Mouse (Mus musculus): ENCODE results near the gene Usp47. TPM values are rescaled to one million over a fixed set of nuclear protein-coding genes. Genes with fewer than 3 reads are reported as not detected.
A peak's percentile ranks its signal among the peaks of the same experiment; 100 is the strongest.

The Usp47 gene
- 69.9 and 79.4 TPM in 2 replicates for polyA plus RNA-seq (2016; fragmentation: Nextera tagmentation; extraction: Ambion mirVana)

- Histone ChIP-seq H3K4me1 (peaks cover 41% of the 10 kb centered on the region), H3K27me3 (ENCODE audit: insufficient read depth, poor library complexity, severe bottlenecking) (no peaks in the 10 kb centered on the region), H3K36me3 (no peaks in the 10 kb centered on the region), H3K27ac (peak within 1 kb of the TSS; percentile 100), H3K9me3 (no peaks in the 10 kb centered on the region), H3K4me3 (peak within 1 kb of the TSS; percentile 99)
- peak; percentile 92 for DNase-seq (ENCODE audit: low spot score)
- WGBS = 2% methylated on average over 54 of the region's 54 CpGs
Measured at GRCm38 (mm10) chr7:112023150-112023600, at the start of gene Usp47. Usp47 (plus strand) TSS chr7:112023504.

DNA sequence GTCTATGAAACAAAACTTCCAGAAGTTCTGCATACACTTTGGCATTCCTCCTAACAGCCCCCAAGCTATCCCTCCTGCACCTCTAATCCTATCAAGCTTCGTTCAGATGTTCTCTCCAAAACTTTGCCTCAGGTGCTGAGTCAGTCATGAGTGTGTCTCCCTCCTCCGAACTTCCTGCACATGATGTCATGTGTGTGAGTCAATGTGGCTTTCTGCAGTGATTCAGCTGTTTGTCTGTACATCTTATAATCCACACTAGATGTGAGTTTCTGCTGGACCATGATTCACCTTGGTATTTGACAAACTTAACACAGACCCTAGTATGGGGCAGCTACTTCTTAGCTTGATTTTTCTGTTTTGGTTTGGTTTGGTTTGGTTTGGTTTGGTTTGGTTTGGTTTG lies 46.9 kb upstream of the Usp47 start:
- Histone ChIP-seq H3K27me3 (ENCODE audit: insufficient read depth, poor library complexity, severe bottlenecking) (no peaks in the 10 kb centered on the region), H3K4me1 (peaks cover 10% of the 10 kb centered on the region; the same call in 1 of the 2 replicates), H3K27ac (no peak overlapping the region), H3K4me3 (no peak overlapping the region), H3K36me3 (no peaks in the 10 kb centered on the region), H3K9me3 (no peaks in the 10 kb centered on the region)
- no peak for DNase-seq (ENCODE audit: low spot score)
- WGBS = 68% methylated on average over 2 of the region's 2 CpGs

GRCm38 (mm10) chr7:111977871-111978270 lies 45.4 kb upstream of the Usp47 start:
- peaks cover 10% of the 10 kb centered on the region; the same call in 1 of the 2 replicates for H3K4me1 ChIP-seq
- H3K36me3 ChIP-seq = no peaks in the 10 kb centered on the region
- H3K9me3 ChIP-seq = no peaks in the 10 kb centered on the region
- DNase-seq (ENCODE audit: low spot score) = no peak
- no peak overlapping the region for H3K4me3 ChIP-seq
- no peak overlapping the region for H3K27ac ChIP-seq
- no peaks in the 10 kb centered on the region for H3K27me3 ChIP-seq (ENCODE audit: insufficient read depth, poor library complexity, severe bottlenecking)
- 56% methylated on average over 3 of the region's 3 CpGs for WGBS

- Histone ChIP-seq H3K4me1 (peaks cover under 1% of the 10 kb centered on the region; the same call in 1 of the 2 replicates), H3K9me3 (no peaks in the 10 kb centered on the region), H3K27ac (no peak overlapping the region), H3K36me3 (no peaks in the 10 kb centered on the region), H3K4me3 (no peak overlapping the region), H3K27me3 (ENCODE audit: insufficient read depth, poor library complexity, severe bottlenecking) (no peaks in the 10 kb centered on the region)
- DNase-seq (ENCODE audit: low spot score) = peak; percentile 59
- WGBS = 91% methylated on average over 15 of the region's 15 CpGs
Measured at GRCm38 (mm10) chr7:111982296-111982695, 41.0 kb upstream of the Usp47 start.

GRCm38 (mm10) chr7:111984530-111984929 lies 38.8 kb upstream of the Usp47 start:
- no peak overlapping the region for H3K4me3 ChIP-seq
- H3K27me3 ChIP-seq (ENCODE audit: insufficient read depth, poor library complexity, severe bottlenecking) = no peaks in the 10 kb centered on the region
- no peaks in the 10 kb centered on the region for H3K36me3 ChIP-seq
- peak; percentile 31 for DNase-seq (ENCODE audit: low spot score)
- 88% methylated on average over 3 of the region's 3 CpGs for WGBS
- no peaks in the 10 kb centered on the region for H3K4me1 ChIP-seq
- H3K9me3 ChIP-seq = no peaks in the 10 kb centered on the region
- no peak overlapping the region for H3K27ac ChIP-seq

GRCm38 (mm10) chr7:111985266-111985665 lies 38.0 kb upstream of the Usp47 start:
- DNase-seq (ENCODE audit: low spot score) = peak; percentile 60
- Histone ChIP-seq H3K4me3 (no peak overlapping the region), H3K36me3 (no peaks in the 10 kb centered on the region), H3K27me3 (ENCODE audit: insufficient read depth, poor library complexity, severe bottlenecking) (no peaks in the 10 kb centered on the region), H3K4me1 (no peaks in the 10 kb centered on the region), H3K9me3 (no peaks in the 10 kb centered on the region), H3K27ac (no peak overlapping the region)
- 74% methylated on average over 4 of the region's 4 CpGs for WGBS

- Histone ChIP-seq H3K27me3 (ENCODE audit: insufficient read depth, poor library complexity, severe bottlenecking) (no peaks in the 10 kb centered on the region), H3K36me3 (no peaks in the 10 kb centered on the region), H3K4me3 (no peak overlapping the region), H3K4me1 (no peaks in the 10 kb centered on the region), H3K27ac (no peak overlapping the region), H3K9me3 (no peaks in the 10 kb centered on the region)
- WGBS = 82% methylated on average over 3 of the region's 3 CpGs
- peak; percentile 70 for DNase-seq (ENCODE audit: low spot score)
Measured at GRCm38 (mm10) chr7:111986906-111987305, 36.4 kb upstream of the Usp47 start.

DNA sequence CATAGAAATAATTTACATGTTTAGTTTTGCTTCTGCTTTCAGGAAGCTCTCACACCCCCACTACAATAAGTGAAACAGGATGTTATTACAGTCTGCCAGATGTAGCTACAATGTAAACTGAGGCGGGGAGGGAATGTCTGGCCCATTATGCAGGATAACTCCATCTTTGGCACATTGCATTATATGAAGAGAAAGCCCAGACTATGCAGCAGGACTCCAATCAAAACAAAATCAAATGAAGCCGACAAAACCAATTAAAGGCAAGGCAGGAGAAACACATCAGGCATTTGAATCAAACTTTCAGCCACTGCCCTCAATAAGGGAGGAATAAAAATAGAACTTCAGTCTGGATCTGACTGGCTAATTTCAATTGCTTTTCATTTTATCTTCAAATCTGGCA lies 25.9 kb upstream of the Usp47 start:
- H3K27me3 ChIP-seq (ENCODE audit: insufficient read depth, poor library complexity, severe bottlenecking) = no peaks in the 10 kb centered on the region
- no peak overlapping the region for H3K4me3 ChIP-seq
- no peak overlapping the region for H3K27ac ChIP-seq
- no peak for DNase-seq (ENCODE audit: low spot score)
- WGBS = 73% methylated on average over 2 of the region's 2 CpGs
- no peaks in the 10 kb centered on the region for H3K9me3 ChIP-seq
- H3K36me3 ChIP-seq = no peaks in the 10 kb centered on the region
- no peaks in the 10 kb centered on the region; the same call in 1 of the 2 replicates for H3K4me1 ChIP-seq

GRCm38 (mm10) chr7:111998446-111999004 lies 24.8 kb upstream of the Usp47 start:
- no peaks in the 10 kb centered on the region for H3K27me3 ChIP-seq (ENCODE audit: insufficient read depth, poor library complexity, severe bottlenecking)
- H3K4me3 ChIP-seq = no peak overlapping the region
- no peak for DNase-seq (ENCODE audit: low spot score)
- 62% methylated on average over 6 of the region's 6 CpGs for WGBS
- no peaks in the 10 kb centered on the region; the same call in 1 of the 2 replicates for H3K4me1 ChIP-seq
- H3K36me3 ChIP-seq = no peaks in the 10 kb centered on the region
- no peaks in the 10 kb centered on the region for H3K9me3 ChIP-seq
- no peak overlapping the region for H3K27ac ChIP-seq

GRCm38 (mm10) chr7:111999376-111999775 lies 23.9 kb upstream of the Usp47 start:
- DNase-seq (ENCODE audit: low spot score) = no peak
- H3K27me3 ChIP-seq (ENCODE audit: insufficient read depth, poor library complexity, severe bottlenecking) = no peaks in the 10 kb centered on the region
- no peak overlapping the region for H3K4me3 ChIP-seq
- no peaks in the 10 kb centered on the region for H3K9me3 ChIP-seq
- H3K36me3 ChIP-seq = no peaks in the 10 kb centered on the region
- H3K27ac ChIP-seq = no peak overlapping the region
- H3K4me1 ChIP-seq = no peaks in the 10 kb centered on the region; the same call in 1 of the 2 replicates

DNA sequence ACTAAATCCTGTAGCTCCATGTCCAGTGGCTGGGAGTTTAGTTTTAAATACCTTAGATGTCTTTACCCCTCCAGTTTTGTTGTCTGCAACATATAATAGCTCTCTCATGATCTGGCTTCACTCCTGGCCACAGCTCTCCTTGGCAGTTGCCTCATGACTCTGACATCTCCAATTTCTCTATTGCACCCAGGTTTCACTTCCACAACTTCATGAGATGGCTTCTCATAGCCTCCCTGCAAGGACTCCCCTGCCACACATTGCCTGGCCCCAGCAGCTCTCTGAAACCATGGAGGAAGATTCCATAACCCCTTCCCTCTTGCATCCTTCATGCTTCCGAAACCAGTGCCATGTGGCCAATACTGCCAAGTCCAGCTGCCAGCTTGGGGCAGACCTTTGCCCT lies 23.1 kb upstream of the Usp47 start:
- WGBS = 88% methylated on average over 1 of the region's 1 CpGs
- H3K27ac ChIP-seq = no peak overlapping the region
- H3K4me1 ChIP-seq = no peaks in the 10 kb centered on the region; the same call in 1 of the 2 replicates
- no peak overlapping the region for H3K4me3 ChIP-seq
- DNase-seq (ENCODE audit: low spot score) = no peak
- no peaks in the 10 kb centered on the region for H3K36me3 ChIP-seq
- no peaks in the 10 kb centered on the region for H3K27me3 ChIP-seq (ENCODE audit: insufficient read depth, poor library complexity, severe bottlenecking)
- no peaks in the 10 kb centered on the region for H3K9me3 ChIP-seq

GRCm38 (mm10) chr7:112010511-112010910 lies 12.8 kb upstream of the Usp47 start:
- no peaks in the 10 kb centered on the region for H3K27me3 ChIP-seq (ENCODE audit: insufficient read depth, poor library complexity, severe bottlenecking)
- WGBS = 72% methylated on average over 2 of the region's 2 CpGs
- H3K4me3 ChIP-seq = no peak overlapping the region
- H3K36me3 ChIP-seq = no peaks in the 10 kb centered on the region
- no peak for DNase-seq (ENCODE audit: low spot score)
- H3K9me3 ChIP-seq = no peaks in the 10 kb centered on the region
- H3K27ac ChIP-seq = no peak overlapping the region
- H3K4me1 ChIP-seq = peaks cover 7% of the 10 kb centered on the region

GRCm38 (mm10) chr7:112010976-112011375 lies 12.3 kb upstream of the Usp47 start:
- Histone ChIP-seq H3K36me3 (no peaks in the 10 kb centered on the region), H3K9me3 (no peaks in the 10 kb centered on the region), H3K27me3 (ENCODE audit: insufficient read depth, poor library complexity, severe bottlenecking) (no peaks in the 10 kb centered on the region), H3K27ac (no peak overlapping the region), H3K4me1 (peaks cover 7% of the 10 kb centered on the region), H3K4me3 (no peak overlapping the region)
- WGBS = 72% methylated on average over 4 of the region's 4 CpGs
- DNase-seq (ENCODE audit: low spot score) = no peak

DNA sequence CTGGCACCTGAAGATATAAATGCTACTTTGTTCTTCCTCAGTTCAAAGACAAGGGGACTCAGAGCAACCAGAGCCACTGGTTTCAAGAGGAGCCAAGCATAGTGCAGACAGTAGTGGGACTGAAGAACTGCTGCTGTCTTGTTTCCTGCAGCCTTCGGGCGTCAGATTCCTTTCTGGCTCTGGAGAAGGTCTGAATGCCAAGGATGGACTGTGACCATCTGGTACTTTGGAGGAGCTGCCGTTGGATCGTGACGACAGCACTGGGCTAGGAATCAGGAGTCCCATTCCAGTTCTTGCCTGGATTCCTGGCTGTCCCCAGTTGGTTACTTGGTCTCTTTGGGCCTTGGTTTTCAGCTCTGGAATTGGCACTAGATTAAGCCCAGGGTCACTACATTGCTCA lies 11.2 kb upstream of the Usp47 start:
- 38% methylated on average over 5 of the region's 5 CpGs for WGBS
- Histone ChIP-seq H3K27me3 (ENCODE audit: insufficient read depth, poor library complexity, severe bottlenecking) (no peaks in the 10 kb centered on the region), H3K9me3 (no peaks in the 10 kb centered on the region), H3K4me3 (no peak overlapping the region), H3K36me3 (no peaks in the 10 kb centered on the region), H3K27ac (no peak overlapping the region), H3K4me1 (peaks cover 7% of the 10 kb centered on the region)
- no peak for DNase-seq (ENCODE audit: low spot score)

Measured in heart, embryonic 10.5 days (tissue).